ENCODE assay signal across 7 mouse cellular contexts in the genomic region with DNA sequence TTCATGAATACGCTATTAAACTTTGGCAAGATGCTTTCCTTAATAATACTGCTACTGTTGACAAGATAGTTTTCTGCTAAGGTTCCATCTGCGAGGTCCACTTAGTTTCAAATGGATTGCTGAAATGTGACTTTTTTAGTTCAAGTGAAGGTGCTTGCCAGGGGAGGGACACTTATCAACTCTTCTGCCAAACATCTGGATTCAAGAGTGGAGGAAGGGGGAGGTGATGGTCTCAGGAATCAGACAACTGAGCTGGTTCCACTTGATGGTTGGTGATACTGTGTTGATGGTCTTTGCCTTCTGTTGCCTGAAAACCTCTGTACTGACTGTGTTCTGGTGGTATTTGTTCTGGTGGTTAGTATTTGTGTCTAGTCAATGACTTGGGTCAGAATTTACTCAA. TPM values are rescaled to one million over a fixed set of nuclear protein-coding genes. Genes with fewer than 3 reads are reported as not detected.
DNase-seq lines count a peak whose midpoint lies in the region; ATAC-seq and TF ChIP-seq lines count a peak whose summit lies in the region.

No protein-coding gene starts in this region.

- no peak for TF ChIP-seq CTCF in layer of hippocampus, adult 2 months (conservative IDR thresholded peaks at IDR 0.05)
- no peak for TF ChIP-seq CTCF in hindbrain, postnatal 0 days (IDR thresholded peaks at IDR 0.05; ENCODE audit: low read depth)

- ATAC-seq in hindbrain, postnatal 0 days: no peak
- no peak for ATAC-seq in midbrain, embryonic 13.5 days

- H3K4me1 ChIP-seq in hindbrain, postnatal 0 days (ENCODE audit: insufficient read depth, low read length): no peaks in the 10 kb centered on the region
- peaks cover 8% of the 10 kb centered on the region; the same call in 1 of the 2 replicates for H3K4me1 ChIP-seq in midbrain, embryonic 13.5 days (replicated peaks)

- H3K4me3 ChIP-seq in layer of hippocampus, adult 2 months: peak overlapping the region; percentile 93; the same call in 1 of the 2 replicates
- H3K4me3 ChIP-seq in hindbrain, postnatal 0 days (ENCODE audit: low read length): no peak overlapping the region
- H3K4me3 ChIP-seq in midbrain, embryonic 13.5 days (replicated peaks): no peak overlapping the region

- no peak for DNase-seq in layer of hippocampus, adult 2 months (ENCODE audit: low spot score in 2 of 2)
- DNase-seq in layer of hippocampus, postnatal 25 days (ENCODE audit: extremely low spot score in 1 of 2, low spot score in 1 of 2): no peak
- peak; percentile 68 for DNase-seq in c-Kit-positive CD71-positive TER-119-positive erythroid progenitor cells, embryonic 14.5 days (ENCODE audit: low spot score)
- no peak for DNase-seq in hindbrain, postnatal 0 days (ENCODE audit: low spot score)
- DNase-seq in spleen, postnatal 14 days (ENCODE audit: low spot score in 2 of 2): no peak
- no peak for DNase-seq in kidney, adult 8-10 months

- H3K4me2 ChIP-seq in hindbrain, postnatal 0 days (ENCODE audit: low read depth, low read length): peak overlapping the region; percentile 96; the same call in 1 of the 2 replicates
- H3K4me2 ChIP-seq in midbrain, embryonic 13.5 days (replicated peaks): peak overlapping the region; percentile 76; the same call in 1 of the 2 replicates

- no peak overlapping the region for H3K9ac ChIP-seq in hindbrain, postnatal 0 days (replicated peaks; ENCODE audit: low read length)
- no peak overlapping the region for H3K9ac ChIP-seq in midbrain, embryonic 13.5 days (replicated peaks)

- H3K27me3 ChIP-seq in hindbrain, postnatal 0 days (ENCODE audit: insufficient read depth, low read length): no peaks in the 10 kb centered on the region
- peaks cover 15% of the 10 kb centered on the region for H3K27me3 ChIP-seq in midbrain, embryonic 13.5 days

- no peaks in the 10 kb centered on the region for H3K36me3 ChIP-seq in hindbrain, postnatal 0 days (ENCODE audit: insufficient read depth, low read length)
- no peaks in the 10 kb centered on the region for H3K36me3 ChIP-seq in midbrain, embryonic 13.5 days

- no peaks in the 10 kb centered on the region for H3K9me3 ChIP-seq in hindbrain, postnatal 0 days (ENCODE audit: low read length)
- no peaks in the 10 kb centered on the region for H3K9me3 ChIP-seq in midbrain, embryonic 13.5 days

- no peak overlapping the region for H3K27ac ChIP-seq in layer of hippocampus, adult 2 months
- no peak overlapping the region for H3K27ac ChIP-seq in hindbrain, postnatal 0 days
- H3K27ac ChIP-seq in midbrain, embryonic 13.5 days: no peak overlapping the region

- 77% methylated on average over 2 of the region's 2 CpGs for WGBS in hindbrain, postnatal 0 days
- 77% methylated on average over 2 of the region's 2 CpGs for WGBS in midbrain, embryonic 13.5 days

RNA-seq across cellular contexts. Expression of a gene that starts 1.4 kb away (rescaled TPM):
- total RNA-seq in layer of hippocampus, adult 2 months (2021): 10 to 100 TPM; 38.8 to 39.5 TPM
- 10 to 100 TPM; 35.6 to 37.4 TPM for total RNA-seq in layer of hippocampus, postnatal 25 days (2021)
- 51.7 and 53.4 TPM in 2 replicates for total RNA-seq in hindbrain, postnatal 0 days (2014; rRNA removed)
- 18.5 and 19.7 TPM in 2 replicates for polyA plus RNA-seq in hindbrain, postnatal 0 days (2015; fragmentation: Nextera tagmentation; extraction: Ambion mirVana)
- 13.9 and 14.4 TPM in 2 replicates for polyA plus RNA-seq in midbrain, embryonic 13.5 days (2015; fragmentation: Nextera tagmentation; extraction: Ambion mirVana)
